Mouse (Mus musculus) stomach, postnatal 0 days (tissue): Measurements from ENCODE around the gene Inhbe.

Experiments
- CTCF ChIP-seq: IDR thresholded peaks from 2 replicates; pipeline ENCODE4 v1.5.1; 2016; ENCODE audit warnings: antibody characterized with exemption, low read depth, mild to moderate bottlenecking, moderate library complexity
- EP300 ChIP-seq: optimal IDR thresholded peaks from 2 replicates; pipeline ENCODE3; 2016; ENCODE audit warnings: antibody characterized with exemption

DNA sequence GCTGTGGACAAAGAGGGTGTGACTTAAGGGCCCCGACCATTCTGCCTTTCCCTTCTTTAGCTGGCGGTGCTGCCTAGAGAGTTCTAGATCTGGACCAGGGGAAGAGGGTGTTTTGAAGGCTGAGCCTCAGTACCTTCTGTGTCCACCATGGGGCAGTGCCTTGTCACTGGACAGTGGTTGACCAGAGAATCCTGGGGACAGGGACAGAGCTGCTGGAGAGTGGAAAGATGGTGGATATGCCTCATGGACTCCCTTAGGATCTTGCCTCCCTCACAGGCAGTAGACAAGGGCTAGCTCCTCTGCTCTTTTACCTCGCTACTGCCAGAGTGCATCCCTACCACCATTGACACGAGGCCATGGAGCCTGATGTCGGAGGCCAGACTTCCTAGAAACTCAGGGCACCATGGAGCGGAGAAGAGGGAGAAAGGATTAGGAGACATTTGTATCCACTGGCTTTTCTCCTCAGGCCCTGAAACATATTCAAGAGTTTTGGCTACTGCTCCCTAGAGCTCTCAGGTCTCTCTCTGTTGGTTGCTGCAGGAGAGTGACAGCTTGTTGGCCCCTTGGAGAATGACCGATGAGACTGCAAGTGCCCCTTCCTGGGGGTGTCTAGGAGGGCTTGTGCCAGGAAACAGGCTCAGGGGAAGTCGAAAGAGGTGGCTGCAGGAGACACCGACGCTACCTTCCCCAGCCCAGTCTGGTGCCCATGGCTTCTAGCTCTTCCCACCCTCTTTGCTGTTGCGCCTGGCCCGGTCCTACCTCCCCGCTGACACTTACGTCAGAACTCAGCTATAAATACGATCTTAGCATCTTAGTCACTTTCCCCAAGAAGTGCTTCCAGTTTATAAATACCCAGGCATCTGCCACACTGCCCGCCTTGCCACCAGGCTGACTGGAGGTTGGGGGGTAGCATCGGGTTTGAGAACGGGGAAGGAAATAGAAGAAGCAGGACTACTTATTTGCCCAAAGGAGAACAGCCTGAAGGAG is at the start of gene Inhbe:
- TF ChIP-seq CTCF (peak; percentile 72), EP300 (no peak)
